Mouse (Mus musculus) layer of hippocampus, adult 2 months (tissue): ENCODE measurements around the gene Evl. TPM values are rescaled to one million over a fixed set of nuclear protein-coding genes. Genes with fewer than 3 reads are reported as not detected.
"Not testable (repeated sequence)": the region's sequence is repeated elsewhere in the genome, so short reads cannot be mapped to it uniquely, and the experiment has no call there.

Source experiments
- DNase-seq, 2 experiments: peaks; one replicate each; pipeline ENCODE4 v3.0.0; 2022; ENCODE audit warnings: low spot score in 2 of 2
- H3K27ac ChIP-seq: fragments of 200-600 bp; 2 replicates; pipeline ENCODE4 v1.8.1; 2022
- H3K4me3 ChIP-seq: fragments of 200-600 bp; 2 replicates; pipeline ENCODE4 v1.8.1; 2022; ENCODE audit warnings: mild to moderate bottlenecking
- CTCF ChIP-seq: fragments of 200-600 bp; conservative IDR thresholded peaks from 2 replicates; pipeline ENCODE4 v1.8.1; 2022; ENCODE audit warnings: antibody characterized with exemption, mild to moderate bottlenecking, moderate library complexity
- total RNA-seq, 2 experiments: library from RNA; stranded (reverse); gene quantifications; 2 replicates each; pipeline ENCODE4 v1.2.3; 2021

Evl gene
- total RNA-seq, 2 experiments from 2014 or later, result 194 to 199 TPM

DNA sequence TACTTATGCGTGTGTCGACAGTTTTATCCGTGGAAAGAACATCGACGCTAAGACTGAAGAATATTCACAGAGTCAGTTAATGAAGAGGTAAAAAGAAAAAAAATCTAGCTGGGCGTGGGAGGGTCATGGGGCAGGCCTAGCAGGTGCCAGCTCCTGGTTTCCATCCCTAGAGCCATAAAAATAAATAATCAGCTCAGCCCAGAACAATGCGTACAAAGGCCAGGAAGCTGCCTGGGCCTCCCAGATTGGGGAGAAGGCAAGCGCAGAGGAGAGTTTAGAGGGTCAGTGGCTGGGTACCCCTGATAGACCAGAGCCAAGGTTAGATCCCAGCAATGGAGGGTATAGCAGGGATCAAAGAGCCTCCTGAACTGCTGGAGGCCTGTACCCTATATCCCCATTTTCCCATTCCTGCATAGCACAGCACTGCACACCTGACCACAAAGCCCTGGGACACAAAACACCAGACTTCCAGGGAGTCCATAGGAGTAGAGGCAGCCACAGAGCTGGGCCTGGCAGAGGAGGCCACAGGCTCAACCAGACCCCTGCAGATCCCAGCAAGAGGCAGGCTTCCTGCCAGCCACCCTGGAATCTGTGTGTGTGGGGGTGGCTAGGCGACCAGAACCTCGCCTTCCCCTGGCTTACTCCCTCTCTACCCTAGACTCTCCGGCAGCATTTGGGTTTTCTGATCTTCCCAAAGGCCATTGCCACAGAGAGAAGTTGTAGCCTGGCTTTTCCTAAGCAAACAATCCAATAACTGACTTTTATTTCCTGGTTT, 144.4 kb downstream of the Evl start:
- no peak for DNase-seq
- Histone ChIP-seq H3K27ac (peak overlapping the region; percentile 75), H3K4me3 (no peak overlapping the region)
- TF ChIP-seq CTCF, result no peak

DNA sequence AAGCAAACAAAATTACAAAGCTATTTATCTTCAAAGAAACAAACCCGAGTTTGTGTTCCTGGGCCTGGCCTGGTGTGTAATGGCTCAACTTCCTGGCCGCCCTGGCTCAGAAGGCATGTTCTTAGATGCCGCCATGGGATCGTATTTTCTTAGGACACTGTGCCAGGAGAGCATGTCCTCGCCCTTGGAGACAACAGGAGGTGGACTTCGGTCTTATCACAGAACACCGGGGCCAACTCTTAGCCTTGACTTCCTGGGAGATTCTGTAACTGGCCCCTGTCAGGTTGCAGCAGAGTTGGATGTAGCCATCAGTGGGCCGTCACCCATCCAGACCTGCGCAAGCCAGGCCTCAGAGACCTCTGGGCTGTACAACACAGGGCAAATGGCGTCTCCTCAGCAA, 145.1 kb downstream of the Evl start:
- no peak overlapping the region for H3K4me3 ChIP-seq
- H3K27ac ChIP-seq, result peak overlapping the region; percentile 68
- DNase-seq, result no peak
- no peak for TF ChIP-seq CTCF

DNA sequence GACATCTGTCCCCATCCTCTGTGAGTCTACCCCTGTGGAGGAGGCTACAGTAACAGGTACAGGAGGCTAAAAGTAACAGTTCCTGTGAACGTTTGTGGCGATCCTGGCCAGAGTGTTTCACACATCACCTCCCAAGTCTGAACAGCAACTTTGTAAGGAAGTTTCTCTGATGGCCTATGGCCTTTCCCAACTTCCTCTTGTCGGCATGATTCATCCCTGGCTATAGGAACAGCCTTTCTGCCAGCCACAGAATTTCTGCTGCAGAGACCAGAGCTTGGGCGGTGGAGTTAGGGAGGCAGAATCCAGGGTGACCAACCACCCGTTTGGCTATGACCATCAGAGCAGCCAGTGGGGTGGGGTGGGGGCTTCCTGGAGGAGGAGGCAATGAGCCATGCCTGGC, 145.5 kb downstream of the Evl start:
- DNase-seq, result no peak
- H3K27ac ChIP-seq, result peak overlapping the region; percentile 68
- H3K4me3 ChIP-seq, result peak overlapping the region; percentile 6; the same call in 1 of the 2 replicates
- no peak for TF ChIP-seq CTCF

DNA sequence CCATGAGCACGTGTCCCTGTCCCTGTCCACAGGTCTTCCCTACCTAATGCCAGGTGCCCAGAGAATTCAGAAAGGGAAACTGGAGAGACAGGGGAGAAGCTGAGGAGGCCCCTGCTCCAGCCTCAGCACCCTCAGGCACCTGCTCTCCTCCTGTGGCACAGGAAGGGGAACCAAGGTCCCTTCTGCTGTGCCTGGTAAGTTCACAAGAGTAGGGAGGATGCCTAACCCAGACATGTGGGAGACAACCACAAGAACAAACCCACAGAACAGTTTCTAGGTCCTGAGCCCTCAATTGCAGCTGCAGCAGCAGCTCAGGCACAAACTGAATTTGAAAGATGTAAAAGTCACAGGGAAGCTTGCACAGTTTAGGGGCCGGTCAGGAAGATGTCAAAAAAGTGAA, 146.7 kb downstream of the Evl start:
- TF ChIP-seq CTCF, result no peak
- DNase-seq, result no peak
- Histone ChIP-seq H3K27ac (peak overlapping the region; percentile 62; the same call in 1 of the 2 replicates), H3K4me3 (peak overlapping the region; percentile 38)

DNA sequence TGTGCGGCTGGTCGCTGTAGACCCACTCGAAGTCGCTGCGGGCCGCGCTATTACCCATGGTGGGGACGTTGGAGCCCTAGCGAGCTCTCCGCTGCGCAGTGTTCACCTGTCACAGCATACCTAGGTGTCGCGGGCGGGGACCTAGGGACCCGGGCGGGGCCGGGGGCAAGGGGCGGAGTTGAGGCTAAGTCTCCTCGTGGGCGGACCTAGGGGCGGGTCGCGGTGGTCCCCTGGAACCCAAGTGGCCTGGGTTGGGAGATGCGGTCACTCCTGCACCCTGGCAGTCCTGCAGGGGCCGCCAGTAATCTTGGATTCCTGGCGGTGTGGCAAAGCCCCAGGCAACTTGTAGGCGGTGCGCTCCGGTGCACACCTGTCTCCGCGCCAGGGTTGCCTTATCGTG, 147.7 kb downstream of the Evl start, which contains the start of gene Degs2:
Gene Degs2, minus strand, starts transcription at position 131 of the 400 bp plus-strand sequence.
- peak within 1 kb of the TSS; percentile 62 for H3K27ac ChIP-seq
- TF ChIP-seq CTCF, result peak; percentile 28; the same call in 1 of the 2 replicates
- no peak for DNase-seq
- H3K4me3 ChIP-seq, result peak within 1 kb of the TSS; percentile 38

DNA sequence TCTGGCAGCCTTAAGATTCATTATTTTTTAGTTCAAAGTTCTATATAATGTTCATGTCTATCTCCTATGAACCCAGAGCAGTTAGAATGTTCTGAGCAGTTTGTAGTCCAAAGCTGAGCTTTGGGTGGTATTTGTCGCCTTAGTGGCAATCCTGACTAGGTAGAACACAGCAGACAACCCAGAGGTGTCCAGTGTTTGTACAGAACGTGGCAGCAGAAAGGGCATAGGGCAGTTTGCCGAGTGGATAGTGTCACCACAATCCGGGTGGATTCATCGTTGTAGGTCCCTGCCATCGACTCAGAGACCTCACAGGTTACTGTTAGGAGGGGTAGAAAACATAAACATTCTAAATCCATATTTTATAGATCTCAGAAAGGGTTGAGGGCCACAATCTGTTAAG, 151.0 kb downstream of the Evl start:
- TF ChIP-seq CTCF, result no peak
- DNase-seq, result no peak
- Histone ChIP-seq H3K27ac (no peak overlapping the region), H3K4me3 (no peak overlapping the region)

DNA sequence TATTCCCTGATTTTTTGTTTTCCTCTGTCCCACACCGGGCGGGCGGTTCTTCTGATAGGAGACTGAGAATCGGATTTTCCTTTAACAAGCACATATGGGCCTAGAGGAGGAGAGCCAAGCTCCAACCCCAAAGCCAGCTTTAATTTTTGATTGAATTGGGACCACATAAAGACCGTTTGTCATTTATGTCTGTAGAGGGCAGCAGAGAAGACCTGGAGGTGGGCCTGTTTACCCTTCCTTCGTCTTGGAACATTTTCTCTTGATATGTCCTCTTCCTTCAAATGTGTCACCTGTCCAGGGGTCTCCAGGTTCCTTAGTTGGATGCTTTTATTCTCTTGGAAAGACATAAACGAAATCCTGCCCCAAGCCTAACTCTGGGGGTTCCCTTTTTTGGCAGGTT, 151.6 kb downstream of the Evl start:
- no peak for DNase-seq
- H3K27ac ChIP-seq, result no peak overlapping the region
- H3K4me3 ChIP-seq, result no peak overlapping the region
- TF ChIP-seq CTCF, result peak; percentile 70

DNA sequence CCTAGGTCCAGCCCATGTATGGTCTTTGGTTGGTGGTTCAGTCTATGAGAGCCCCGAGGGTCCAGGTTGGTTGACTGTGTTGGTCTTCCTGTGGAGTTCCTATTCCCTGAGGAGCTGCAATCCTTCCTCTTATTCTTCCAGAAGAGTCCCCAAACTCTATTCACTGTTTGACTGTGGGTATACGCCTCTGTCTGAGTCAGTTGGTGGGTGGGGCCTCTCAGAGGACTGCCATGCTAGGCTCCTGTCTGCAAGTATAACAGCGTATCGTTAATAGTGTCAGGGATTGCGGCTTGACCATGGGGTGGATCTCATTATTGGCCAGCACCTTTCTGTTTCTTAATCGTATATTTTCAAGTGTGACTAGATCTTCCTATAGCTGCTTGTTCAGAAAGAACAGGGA, 154.9 kb downstream of the Evl start:
- no peak overlapping the region for H3K27ac ChIP-seq
- no peak for TF ChIP-seq CTCF
- no peak for DNase-seq
- H3K4me3 ChIP-seq, result no peak overlapping the region

DNA sequence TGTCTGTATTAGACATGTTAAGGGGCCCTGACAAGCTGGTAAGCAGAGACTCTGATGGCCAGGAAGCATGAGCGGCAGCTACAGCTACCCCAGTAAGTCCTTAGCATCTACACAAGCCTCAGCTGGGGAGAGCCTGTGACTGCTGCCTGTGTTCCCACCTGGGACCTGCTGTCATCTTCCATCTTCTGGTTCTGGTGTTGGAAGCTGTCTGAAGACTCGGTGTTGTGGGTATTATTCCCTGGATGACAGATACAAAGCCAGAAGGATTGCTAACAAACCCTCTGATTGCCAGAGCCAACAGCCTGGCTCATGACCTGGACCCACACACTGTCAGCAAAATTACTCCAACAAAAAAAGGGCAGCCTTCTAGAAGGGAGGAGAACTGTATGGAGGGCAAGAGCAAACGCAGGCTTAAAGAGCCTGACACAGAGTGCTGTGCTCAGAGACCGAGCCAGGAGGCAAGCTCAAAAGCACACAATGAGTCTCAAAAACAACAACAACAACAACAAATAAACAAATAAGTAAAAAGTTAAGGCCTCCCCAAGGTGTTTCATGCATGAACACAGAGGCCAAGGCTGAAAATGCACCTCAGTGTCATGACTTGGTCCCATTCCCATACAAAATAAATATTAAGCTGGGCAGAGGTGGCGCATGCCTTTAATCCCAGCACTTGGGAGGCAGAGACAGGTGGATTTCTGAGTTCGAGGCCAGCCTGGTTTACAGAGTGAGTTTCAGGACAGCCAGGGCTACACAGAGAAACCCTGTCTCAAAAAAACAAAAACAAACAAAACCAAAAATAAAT, 155.6 kb downstream of the Evl start:
- no peak for TF ChIP-seq CTCF
- DNase-seq, result no peak
- no peak overlapping the region for H3K27ac ChIP-seq
- H3K4me3 ChIP-seq, result no peak overlapping the region

DNA sequence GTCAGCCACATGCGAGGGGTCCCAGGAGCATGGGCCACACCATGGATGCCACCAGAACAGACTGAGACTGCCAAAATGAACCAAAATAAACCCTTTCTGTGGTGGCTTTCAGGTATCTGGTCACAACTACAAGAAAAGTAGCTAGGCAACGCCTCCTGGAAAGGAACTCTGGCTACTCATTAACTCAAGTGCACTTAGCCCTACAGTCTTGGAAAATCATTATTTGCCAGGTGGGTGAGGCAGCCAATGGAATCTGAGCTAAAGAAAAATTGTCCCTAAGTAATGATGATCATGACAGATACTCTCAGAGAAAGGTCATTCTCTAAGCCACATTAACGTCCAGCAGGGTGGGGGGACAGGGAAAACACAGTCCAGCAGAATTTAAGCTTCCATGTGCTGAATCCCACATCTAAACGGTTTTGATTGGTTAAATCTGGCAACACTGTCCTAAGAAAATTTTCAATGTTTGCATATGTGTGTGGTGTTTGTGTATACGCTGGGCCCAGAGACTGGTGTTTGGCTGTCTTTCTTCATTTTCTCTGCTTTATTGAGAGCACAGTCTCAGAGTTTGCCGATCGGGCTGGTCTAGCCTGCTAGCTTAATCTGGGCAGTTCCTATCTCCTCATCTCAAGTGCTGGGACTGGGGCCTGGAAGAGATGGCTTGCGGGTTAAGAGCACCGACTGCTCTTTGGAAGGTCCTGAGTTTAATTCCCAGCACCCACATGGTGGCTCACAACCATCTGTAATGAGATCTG, 156.5 kb downstream of the Evl start:
- no peak overlapping the region for H3K4me3 ChIP-seq
- no peak for TF ChIP-seq CTCF
- no peak overlapping the region for H3K27ac ChIP-seq
- no peak for DNase-seq

DNA sequence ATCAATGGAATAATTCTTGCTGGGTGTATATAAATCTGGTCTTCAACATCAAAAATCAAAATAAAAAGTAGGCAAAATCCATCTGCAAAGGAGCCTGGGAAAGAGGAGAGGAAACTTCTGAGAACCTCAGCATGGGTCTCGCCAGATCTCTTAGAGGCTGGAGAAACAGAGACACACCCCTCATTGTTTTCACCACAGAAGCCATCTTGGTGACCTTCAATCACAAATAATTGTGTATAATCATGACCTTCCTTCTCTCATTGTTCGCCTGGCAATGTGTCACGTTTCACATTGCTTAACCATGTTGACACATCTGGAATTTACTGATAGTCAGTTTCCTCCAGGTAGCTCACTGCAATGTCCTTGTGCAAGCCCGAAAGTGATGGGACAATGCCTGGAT, 158.0 kb downstream of the Evl start:
- DNase-seq, result no peak
- no peak for TF ChIP-seq CTCF
- Histone ChIP-seq H3K4me3 (no peak overlapping the region), H3K27ac (no peak overlapping the region)

DNA sequence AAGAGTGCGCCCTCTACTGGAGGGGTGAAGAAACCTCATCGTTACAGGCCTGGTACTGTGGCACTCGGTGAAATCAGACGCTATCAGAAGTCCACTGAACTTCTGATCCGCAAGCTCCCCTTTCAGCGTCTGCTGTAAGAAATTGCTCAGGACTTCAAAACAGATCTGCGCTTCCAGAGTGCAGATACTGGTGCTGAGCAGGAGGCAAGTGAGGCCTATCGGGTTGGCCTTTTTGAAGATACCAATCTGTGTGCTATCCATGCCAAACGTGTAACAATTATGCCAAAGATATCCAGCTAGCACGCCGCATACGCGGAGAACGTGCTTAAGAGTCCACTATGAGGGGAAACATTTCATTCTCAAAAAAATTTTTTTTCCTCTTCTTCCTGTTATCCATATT, 159.5 kb downstream of the Evl start:
- TF ChIP-seq CTCF, result peak; percentile 26; the same call in 1 of the 2 replicates
- H3K4me3 ChIP-seq, DNase-seq, H3K27ac ChIP-seq: not testable (repeated sequence)

DNA sequence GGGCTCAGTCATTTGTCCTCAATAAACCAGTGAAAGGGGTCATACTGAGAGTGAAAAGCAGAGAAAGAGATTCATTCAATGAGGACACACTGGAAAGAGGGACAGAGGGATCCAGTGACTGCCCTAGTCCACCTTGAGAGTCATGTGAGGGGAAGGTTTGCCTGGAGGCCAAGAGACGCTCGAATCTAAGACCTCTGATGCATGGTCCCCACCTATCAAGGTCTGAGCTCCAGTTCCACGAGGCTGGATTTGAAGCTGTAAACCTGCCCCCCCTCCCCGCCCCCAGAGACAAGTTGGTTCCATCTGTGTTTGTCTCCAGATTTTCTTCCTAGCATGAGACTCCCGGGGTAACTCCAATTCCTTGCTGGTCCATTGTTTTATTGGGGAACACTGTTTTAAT, 161.3 kb downstream of the Evl start:
- H3K27ac ChIP-seq, result no peak overlapping the region
- no peak for DNase-seq
- TF ChIP-seq CTCF, result no peak
- H3K4me3 ChIP-seq, result no peak overlapping the region
